Mouse (Mus musculus) hindbrain, embryonic 14.5 days (tissue): ENCODE measurements around the gene Stat6. TPM values are rescaled to one million over a fixed set of nuclear protein-coding genes. Genes with fewer than 3 reads are reported as not detected.

Experiments
- ATAC-seq: fragments of 200-750 bp; cut with Nextera tagmentation; 2 replicates; pipeline ENCODE4 v1.8.0; 2017; ENCODE audit warnings: moderate number of reproducible peaks, mild to moderate bottlenecking, moderate TSS enrichment, moderate library complexity; ENCODE audit not compliant: low FRiP score
- DNase-seq: peaks from one replicate; pipeline ENCODE4 v3.0.0-alpha.2; 2015; ENCODE audit warnings: low spot score
- H3K27ac ChIP-seq: fragments of 300-500 bp; sonication (generic); 2 replicates; pipeline ENCODE4 v1.5.1; 2014; ENCODE audit warnings: mild to moderate bottlenecking, moderate library complexity
- H3K27me3 ChIP-seq: fragments of 300-500 bp; sonication (generic); 2 replicates; pipeline ENCODE4 v1.6.1; 2014; ENCODE audit warnings: mild to moderate bottlenecking, low read length, mixed read lengths; ENCODE audit not compliant: control insufficient read depth, insufficient read depth
- H3K36me3 ChIP-seq: fragments of 300-500 bp; sonication (generic); replicated peaks from 2 replicates; pipeline ENCODE4 v1.6.1; 2014; ENCODE audit not compliant: control insufficient read depth, insufficient read depth
- H3K4me1 ChIP-seq: fragments of 300-500 bp; sonication (generic); replicated peaks from 2 replicates; pipeline ENCODE4 v1.6.1; 2014; ENCODE audit warnings: antibody characterized with exemption, low read length, mixed read lengths; ENCODE audit not compliant: control insufficient read depth, insufficient read depth
- H3K4me2 ChIP-seq: fragments of 300-500 bp; sonication (generic); replicated peaks from 2 replicates; pipeline ENCODE4 v1.6.1; 2014; ENCODE audit warnings: mild to moderate bottlenecking, moderate library complexity
- H3K4me3 ChIP-seq: fragments of 300-500 bp; sonication (generic); replicated peaks from 2 replicates; pipeline ENCODE4 v1.5.1; 2014; ENCODE audit warnings: mild to moderate bottlenecking, low read length
- H3K9ac ChIP-seq: fragments of 300-500 bp; sonication (generic); 2 replicates; pipeline ENCODE4 v1.6.1; 2014
- H3K9me3 ChIP-seq: fragments of 300-500 bp; sonication (generic); 2 replicates; pipeline ENCODE4 v1.6.1; 2016; ENCODE audit warnings: low read length; ENCODE audit not compliant: control insufficient read depth
- WGBS: fragments of 180-500 bp; shearing (Covaris S2); extraction: QIAGEN DNeasy Blood & Tissue Kit; methylation state at CpG from one replicate; pipeline ENCODE4 v1.1.7; 2014; 5-methylcytosine and 5-hydroxymethylcytosine counted together
- polyA plus RNA-seq: library from polyadenylated mRNA; unstranded; fragments of >200 nt; fragmentation: Nextera tagmentation; extraction: Ambion mirVana; gene quantifications from 2 replicates; pipeline ENCODE4 v1.2.1, GENCODE M21; 2014

The Stat6 gene
- polyA plus RNA-seq, 1 experiment from 2014 or later: 4.7 TPM

DNA sequence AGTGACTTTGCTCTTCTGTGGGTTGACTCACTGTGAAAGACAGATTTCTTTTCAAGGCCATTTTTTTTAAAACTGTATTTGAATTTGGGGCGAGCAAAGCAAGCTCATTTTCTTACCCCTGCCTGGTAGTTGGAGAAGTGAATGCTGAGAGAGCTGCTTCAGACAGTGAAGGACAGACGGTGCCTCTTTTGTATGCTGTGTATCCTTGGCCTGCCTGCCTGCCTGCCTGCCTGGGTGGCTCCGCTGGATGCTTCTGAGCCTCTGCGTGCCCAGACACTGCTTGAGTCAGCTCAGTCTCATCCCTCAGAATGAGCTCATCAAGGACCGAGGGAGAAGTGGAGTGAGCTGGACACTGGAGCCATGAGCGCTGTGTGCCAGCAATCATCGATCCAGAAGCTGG is 56.2 kb downstream of the Stat6 start:
- ATAC-seq (no peak), DNase-seq (no peak)
- H3K4me1 ChIP-seq: no peaks in the 10 kb centered on the region
- H3K27ac ChIP-seq: no peak overlapping the region
- 95% methylated on average over 7 of the region's 7 CpGs for WGBS
- no peak overlapping the region for H3K4me2 ChIP-seq
- H3K27me3 ChIP-seq: no peaks in the 10 kb centered on the region
- peaks cover 12% of the 10 kb centered on the region for H3K36me3 ChIP-seq
- H3K9me3 ChIP-seq: no peaks in the 10 kb centered on the region
- no peak overlapping the region for H3K9ac ChIP-seq
- no peak overlapping the region for H3K4me3 ChIP-seq

DNA sequence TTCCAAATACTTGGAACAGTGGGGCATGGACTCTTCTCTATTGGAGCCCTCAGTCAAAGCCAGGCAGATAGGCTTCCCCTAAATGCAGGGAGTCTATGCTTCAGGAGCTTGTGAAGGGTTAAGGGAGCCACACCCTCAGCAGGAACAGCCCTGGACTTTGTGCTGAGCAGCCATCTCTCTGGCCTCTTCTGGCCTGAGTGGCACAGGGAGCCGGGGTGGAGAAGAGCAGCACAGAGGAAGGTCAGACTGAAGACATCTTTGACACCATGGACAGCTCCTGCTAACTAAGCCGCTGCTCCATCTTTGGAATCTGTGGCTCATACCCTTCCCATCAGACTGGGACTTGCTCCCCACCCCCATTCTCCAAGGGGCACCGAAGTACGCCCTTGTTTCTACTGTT is 60.5 kb downstream of the Stat6 start:
- no peak overlapping the region for H3K9ac ChIP-seq
- H3K4me2 ChIP-seq: no peak overlapping the region
- no peak overlapping the region for H3K4me3 ChIP-seq
- 47% methylated on average over 4 of the region's 4 CpGs for WGBS
- H3K4me1 ChIP-seq: no peaks in the 10 kb centered on the region
- no peaks in the 10 kb centered on the region for H3K9me3 ChIP-seq
- H3K27ac ChIP-seq: no peak overlapping the region
- H3K36me3 ChIP-seq: no peaks in the 10 kb centered on the region
- no peak for DNase-seq
- no peak for ATAC-seq
- H3K27me3 ChIP-seq: no peaks in the 10 kb centered on the region

DNA sequence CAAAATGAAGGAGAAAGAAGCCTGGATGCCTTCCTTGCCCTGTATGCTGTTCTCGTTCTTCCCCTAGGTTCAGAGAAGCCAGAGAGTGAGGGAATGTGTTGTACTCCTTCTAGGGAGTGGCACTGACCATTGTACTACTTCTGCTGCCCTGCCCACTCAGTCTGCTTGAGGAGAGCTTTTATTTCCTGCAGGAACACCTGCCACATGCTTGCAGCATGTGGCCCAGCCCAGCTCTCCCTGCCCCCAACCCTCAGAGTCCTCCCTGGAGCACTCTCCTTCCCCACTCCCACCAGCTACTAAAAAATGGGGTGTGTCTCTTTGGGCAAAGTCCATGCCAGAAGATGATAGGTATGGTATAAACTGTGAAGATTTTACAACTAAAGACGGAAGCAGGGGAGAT is 61.5 kb downstream of the Stat6 start:
- Histone ChIP-seq H3K36me3 (no peaks in the 10 kb centered on the region), H3K4me2 (no peak overlapping the region), H3K4me1 (no peaks in the 10 kb centered on the region), H3K27ac (no peak overlapping the region), H3K9me3 (no peaks in the 10 kb centered on the region), H3K4me3 (no peak overlapping the region), H3K9ac (no peak overlapping the region), H3K27me3 (no peaks in the 10 kb centered on the region)
- ATAC-seq (no peak), DNase-seq (no peak)
- 71% methylated on average over 2 of the region's 2 CpGs for WGBS

DNA sequence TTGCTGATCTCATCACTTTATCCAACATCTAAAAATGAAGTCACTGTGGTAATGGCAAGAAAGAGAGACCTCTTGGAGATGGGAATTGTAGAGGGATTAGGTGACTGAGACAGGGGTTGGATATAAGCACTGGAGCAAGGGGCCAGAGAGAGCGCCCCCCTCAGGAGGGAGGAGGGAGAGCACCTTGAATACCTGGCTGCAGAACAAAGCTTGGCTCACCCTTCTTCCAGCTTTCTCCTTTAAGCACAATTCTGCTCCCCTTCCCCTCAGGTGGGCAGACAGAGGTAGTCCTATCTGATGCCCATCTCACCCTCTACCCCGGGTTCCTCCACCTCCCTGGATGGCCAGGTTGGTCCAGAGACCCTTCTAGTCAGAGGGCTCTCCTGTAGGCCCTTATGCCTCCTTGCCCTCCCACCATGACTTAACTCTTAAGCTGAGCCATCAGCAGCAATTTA is 62.0 kb downstream of the Stat6 start, which contains the start of gene Myo1a:
Gene Myo1a (plus strand): TSS at position 405 of the 455 bp plus-strand sequence.
- DNase-seq (no peak), ATAC-seq (no peak)
- Histone ChIP-seq H3K9me3 (no peaks in the 10 kb centered on the region), H3K27me3 (no peaks in the 10 kb centered on the region), H3K4me1 (no peaks in the 10 kb centered on the region), H3K27ac (no peak within 1 kb of the TSS), H3K9ac (no peak within 1 kb of the TSS), H3K36me3 (no peaks in the 10 kb centered on the region), H3K4me2 (no peak within 1 kb of the TSS), H3K4me3 (no peak within 1 kb of the TSS)
- 78% methylated on average over 2 of the region's 2 CpGs for WGBS

DNA sequence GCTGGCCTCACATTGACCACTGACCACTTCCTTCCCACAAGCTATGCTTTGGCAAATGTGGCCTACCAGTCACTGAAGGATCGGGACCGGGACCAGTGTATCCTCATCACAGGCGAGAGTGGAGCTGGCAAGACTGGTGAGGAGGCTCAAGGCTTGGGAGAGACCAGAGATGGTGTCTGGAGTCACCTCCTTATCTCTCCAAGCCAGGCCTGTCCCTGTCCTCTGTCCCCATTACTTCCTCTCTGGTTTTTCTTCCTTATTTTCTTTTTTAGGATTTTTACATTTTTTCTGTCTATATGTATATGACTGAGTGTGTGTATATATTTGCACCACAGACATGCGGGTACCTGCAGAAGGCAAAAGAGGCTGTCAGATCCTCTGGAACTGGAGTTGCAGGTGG is 63.0 kb downstream of the Stat6 start:
- H3K27me3 ChIP-seq: no peaks in the 10 kb centered on the region
- H3K9ac ChIP-seq: no peak overlapping the region
- no peaks in the 10 kb centered on the region for H3K36me3 ChIP-seq
- no peak for ATAC-seq
- WGBS: 97% methylated on average over 4 of the region's 4 CpGs
- H3K4me2 ChIP-seq: no peak overlapping the region
- no peaks in the 10 kb centered on the region for H3K4me1 ChIP-seq
- H3K4me3 ChIP-seq: no peak overlapping the region
- H3K9me3 ChIP-seq: no peaks in the 10 kb centered on the region
- DNase-seq: no peak
- no peak overlapping the region for H3K27ac ChIP-seq

DNA sequence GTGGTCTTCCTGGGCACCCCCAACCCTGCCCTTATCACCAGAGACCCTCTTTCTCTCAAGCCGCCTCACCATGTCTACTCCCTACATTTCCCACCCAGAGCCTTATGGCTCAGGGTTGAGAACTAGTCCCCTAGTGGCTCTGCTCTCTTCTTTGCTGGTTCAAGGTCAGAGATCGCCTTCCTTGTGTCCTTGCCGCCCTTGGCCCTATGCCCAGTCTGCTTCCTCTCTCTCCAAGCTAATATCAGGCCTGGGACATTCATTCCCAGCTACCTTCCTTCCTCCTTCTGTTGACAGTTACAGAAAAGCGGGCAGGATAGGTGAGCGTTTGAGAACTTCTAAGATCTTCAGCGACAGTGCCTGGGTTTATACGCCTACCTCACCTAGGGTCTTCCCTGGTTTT is 64.9 kb downstream of the Stat6 start:
- ATAC-seq (no peak), DNase-seq (no peak)
- Histone ChIP-seq H3K27me3 (no peaks in the 10 kb centered on the region), H3K9ac (no peak overlapping the region), H3K27ac (no peak overlapping the region), H3K36me3 (no peaks in the 10 kb centered on the region), H3K9me3 (no peaks in the 10 kb centered on the region), H3K4me3 (no peak overlapping the region), H3K4me1 (no peaks in the 10 kb centered on the region), H3K4me2 (no peak overlapping the region)
- WGBS: 92% methylated on average over 7 of the region's 7 CpGs

DNA sequence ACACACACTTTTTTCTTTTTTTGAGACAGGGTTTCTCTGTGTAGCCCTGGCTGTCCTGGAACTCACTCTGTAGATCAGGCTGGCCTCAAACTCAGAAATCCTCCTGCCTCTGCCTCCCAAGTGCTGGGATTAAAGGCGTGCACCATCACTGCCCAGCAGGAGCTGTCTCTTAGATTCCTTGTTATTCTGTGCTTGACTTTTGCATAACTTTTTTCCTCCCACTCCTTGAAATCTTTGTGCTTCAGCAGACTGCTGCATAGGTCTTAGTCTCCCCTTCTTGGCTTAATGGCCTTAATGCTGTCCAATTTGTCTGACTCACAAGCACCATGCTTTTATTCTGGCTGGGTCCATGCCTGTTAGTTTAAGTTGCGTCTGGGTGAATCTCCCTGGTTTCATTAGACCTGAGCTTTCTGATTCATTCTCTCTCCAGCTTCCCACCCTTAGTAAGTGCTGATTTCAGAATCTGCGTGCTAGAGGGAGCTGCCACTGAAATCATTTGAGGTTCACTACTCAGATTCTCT is 66.1 kb downstream of the Stat6 start:
- 87% methylated on average over 3 of the region's 3 CpGs for WGBS
- no peak overlapping the region for H3K27ac ChIP-seq
- H3K4me3 ChIP-seq: no peak overlapping the region
- H3K4me2 ChIP-seq: no peak overlapping the region
- no peaks in the 10 kb centered on the region for H3K4me1 ChIP-seq
- DNase-seq: no peak
- no peak for ATAC-seq
- H3K9ac ChIP-seq: no peak overlapping the region
- no peaks in the 10 kb centered on the region for H3K9me3 ChIP-seq
- no peaks in the 10 kb centered on the region for H3K36me3 ChIP-seq
- H3K27me3 ChIP-seq: no peaks in the 10 kb centered on the region

DNA sequence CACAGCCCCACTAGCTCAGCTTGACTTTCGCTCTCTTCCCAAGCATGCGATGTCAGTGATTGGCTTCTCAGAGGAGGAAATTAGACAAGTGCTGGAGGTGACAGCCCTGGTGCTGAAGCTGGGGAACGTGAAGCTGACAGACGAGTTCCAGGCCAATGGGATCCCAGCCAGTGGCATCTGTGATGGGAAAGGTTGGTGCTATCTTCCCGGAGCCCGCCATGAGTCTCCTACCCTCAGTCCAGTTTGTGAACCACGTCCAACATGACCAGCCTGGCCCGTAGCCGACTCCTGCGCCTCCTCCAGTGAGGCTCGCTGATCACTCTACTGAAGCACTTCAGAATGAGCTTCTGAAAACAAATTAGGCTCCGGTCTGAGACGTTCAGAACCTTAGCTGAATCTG is 67.5 kb downstream of the Stat6 start:
- Histone ChIP-seq H3K36me3 (no peaks in the 10 kb centered on the region), H3K4me1 (no peaks in the 10 kb centered on the region), H3K4me2 (no peak overlapping the region), H3K4me3 (no peak overlapping the region), H3K27ac (no peak overlapping the region), H3K27me3 (no peaks in the 10 kb centered on the region), H3K9ac (no peak overlapping the region), H3K9me3 (no peaks in the 10 kb centered on the region)
- no peak for ATAC-seq
- WGBS: 88% methylated on average over 13 of the region's 13 CpGs
- no peak for DNase-seq
